Mouse (Mus musculus): Measurements from ENCODE around the gene Six6.

Gene Six6

DNA sequence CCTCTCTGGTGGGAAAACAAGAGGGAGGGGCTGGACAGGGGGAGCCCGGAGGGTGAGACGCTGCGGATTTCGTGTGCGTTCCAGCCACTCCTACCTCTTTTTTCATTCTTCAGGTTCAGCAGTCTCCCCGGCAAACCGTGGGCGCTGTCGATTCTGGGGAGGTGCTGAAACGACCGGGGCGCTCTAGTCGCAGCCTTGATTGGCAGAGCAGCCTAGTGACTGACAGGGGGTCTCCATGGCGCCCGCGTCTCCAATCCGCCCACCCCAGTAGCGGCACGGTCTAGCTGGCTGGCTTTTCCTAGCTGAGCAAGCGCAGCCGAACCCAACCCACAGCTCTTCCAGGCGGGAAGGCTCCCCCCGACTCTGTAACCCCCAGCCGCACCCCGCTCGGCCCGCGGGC, at the start of gene Six6:
Gene Six6 (plus strand): TSS at position 277 of the 400 bp plus-strand sequence.
- no peak for DNase-seq (ENCODE audit: low spot score in 2 of 2)

DNA sequence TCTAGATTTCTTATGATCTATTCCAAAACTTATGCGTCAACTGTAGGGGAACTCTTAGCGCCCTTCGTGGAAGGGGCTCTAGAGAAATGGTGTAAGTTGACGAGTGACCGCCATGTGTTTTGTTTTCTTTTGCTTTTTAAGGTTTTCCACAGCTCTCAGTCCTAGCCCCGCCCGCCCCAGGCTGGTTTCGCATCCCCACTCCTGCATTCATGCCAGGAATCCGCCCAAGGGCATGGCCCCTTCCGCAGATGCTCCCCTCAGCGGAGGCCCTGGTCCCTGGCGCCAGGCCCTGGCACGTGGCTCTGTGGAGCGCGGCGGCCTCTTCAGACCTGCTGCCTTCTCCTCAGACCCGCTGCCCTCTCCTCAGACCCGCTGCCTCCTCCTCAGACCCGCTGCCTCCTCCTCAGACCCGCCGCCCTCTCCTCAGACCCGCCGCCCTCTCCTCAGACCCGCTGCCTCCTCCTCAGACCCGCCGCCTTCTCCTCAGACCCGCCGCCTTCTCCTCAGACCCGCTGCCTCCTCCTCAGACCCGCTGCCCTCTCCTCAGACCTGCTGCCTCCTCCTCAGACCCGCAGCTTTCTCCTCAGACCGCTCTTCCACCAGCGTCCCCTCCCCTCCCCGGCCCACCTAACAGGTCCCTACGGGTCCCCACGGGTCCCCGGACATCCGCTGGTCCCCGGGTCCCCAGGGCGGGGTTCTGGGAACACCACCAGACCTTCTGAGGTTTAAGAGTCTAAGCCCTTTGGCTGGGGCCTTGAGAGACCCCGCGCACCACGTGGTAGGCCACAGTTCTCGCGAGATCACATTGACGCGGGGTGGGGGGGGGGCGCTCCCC, 22.3 kb upstream of the Six6 start:
- DNase-seq (ENCODE audit: low spot score in 2 of 2): no peak

DNA sequence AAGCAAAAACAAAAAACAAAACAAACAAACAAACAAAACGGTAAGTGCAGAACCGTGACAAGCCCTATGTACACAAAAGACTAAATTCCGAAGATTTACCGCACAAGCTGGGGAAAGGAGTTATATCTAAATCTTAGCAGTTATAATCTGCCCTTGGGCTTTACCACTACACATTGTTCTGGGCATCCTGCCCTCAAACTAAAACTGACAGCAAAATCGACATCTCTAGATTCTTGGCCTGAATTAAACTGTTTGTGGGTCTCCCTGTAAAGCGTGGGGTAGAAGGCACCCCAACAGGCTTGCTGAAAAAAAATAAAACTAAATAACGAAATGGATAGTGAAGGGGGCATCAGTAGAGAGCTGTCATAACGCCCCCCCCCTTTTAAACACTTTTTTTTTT, 2.9 kb upstream of the Six6 start:
- DNase-seq (ENCODE audit: low spot score in 2 of 2): no peak

DNA sequence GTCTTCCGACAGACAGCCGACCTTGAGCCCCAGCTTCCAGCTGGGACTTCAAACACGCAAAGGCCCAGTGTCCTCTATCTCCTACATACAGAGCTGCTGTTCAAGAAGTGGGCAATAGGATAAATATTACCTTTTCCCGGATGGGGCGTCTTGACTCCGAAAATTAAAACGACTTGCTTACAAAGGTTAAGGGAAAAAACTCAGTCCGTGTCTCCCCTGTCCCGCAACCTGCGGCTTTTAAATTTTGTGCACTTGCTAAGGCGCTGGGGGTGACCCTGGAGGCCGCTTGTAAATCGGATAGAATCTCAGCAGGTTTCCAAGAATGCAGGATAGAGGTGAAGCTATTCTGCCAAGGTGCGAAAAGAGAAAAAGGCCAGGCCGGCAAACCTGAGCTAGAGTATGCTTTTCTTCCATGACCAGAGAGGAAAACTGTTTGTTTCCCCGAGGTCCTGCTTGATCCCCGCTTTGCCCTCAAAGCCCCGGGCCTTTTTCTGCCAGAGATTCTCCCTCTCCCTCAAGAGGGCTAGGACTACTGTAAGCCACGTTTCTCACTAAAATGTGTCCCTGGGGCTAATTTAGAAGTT, 2.1 kb upstream of the Six6 start:
- DNase-seq (ENCODE audit: low spot score in 2 of 2): no peak

DNA sequence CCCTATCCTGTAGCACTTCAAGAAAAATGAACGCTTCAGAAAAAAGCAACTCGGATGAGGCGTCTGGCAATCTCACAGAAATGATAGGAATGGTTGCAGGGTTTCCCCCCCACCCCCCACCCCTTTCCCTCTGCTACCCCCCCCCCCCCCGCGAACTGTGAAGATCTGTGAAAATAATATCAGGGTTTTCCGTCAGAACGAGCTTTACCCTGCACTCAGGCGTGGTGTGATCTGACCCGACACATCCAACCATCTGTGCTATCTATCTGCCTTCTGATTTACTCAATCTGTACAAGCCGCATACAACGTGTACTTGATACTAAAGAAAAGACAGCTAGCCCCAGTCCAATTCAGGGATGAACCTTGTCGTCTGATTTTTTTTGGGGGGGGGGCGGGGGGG, 1.5 kb upstream of the Six6 start:
- no peak for DNase-seq (ENCODE audit: low spot score in 2 of 2)

DNA sequence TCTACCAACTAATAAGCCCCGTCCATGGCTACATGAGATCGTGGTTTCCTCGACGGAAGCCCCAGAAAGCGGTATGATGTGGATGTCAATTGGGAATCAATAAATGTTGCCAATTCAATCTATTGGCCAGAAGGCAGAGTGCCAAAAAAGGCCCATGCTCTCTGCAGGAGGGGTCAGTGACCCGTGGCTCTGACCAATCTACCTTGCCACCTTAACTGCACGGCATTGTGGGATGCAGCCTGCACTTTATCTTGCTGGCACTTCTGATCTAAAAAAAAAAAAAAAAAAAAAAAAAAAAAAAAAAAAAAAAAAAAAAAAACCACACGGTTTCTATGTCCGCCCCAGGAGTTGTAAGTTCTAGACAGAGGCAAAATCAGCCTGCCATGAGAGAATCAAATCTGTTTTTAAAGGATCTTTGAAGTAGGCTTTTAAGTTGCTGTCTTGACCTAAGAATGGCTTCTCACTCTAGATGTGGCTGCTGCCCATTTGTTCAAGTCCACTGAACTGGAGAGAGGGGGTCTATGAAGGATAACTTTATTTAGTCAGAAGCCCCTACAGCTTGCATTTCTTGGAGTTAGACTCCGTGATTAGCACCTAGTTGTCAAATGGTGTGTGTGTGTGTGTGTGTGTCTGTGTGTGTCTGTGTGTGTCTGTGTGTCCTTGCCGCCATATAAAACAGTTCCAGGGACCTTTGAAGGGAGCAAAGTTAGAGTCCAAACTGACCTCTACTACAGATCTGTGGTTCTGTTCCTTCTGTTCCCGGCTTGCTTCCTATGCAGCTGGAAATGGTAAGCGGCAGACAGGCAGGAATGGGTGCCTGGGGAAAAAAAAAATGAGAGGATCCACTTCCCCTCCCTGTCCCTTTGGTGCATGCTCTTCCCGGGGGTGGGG, 847 bp upstream of the Six6 start:
- DNase-seq (ENCODE audit: low spot score in 2 of 2): no peak

DNA sequence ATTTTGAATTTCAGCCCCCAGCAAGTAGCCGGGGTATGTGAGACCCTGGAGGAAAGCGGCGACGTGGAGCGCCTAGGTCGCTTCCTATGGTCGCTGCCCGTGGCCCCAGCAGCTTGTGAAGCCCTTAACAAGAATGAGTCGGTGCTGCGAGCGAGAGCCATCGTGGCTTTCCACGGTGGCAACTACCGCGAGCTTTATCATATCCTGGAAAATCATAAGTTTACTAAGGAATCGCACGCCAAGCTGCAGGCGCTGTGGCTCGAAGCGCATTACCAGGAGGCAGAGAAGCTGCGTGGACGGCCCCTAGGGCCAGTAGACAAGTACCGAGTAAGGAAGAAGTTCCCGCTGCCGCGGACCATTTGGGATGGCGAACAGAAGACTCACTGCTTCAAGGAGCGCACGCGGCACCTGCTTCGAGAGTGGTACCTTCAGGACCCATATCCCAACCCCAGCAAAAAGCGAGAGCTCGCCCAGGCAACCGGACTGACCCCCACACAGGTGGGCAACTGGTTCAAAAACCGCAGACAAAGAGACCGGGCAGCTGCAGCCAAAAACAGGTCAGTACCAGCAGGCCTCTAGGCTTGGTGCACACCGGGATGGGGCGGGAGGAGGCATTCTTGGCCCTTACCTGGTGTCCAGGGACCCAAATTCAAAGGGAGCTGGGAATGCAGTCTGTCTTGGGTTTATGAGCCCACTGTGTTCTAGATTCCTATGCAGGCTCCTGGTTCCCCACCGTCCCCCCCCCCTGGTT, 554 bp downstream of the Six6 start, which contains the start of gene 4930447C04Rik:
Gene 4930447C04Rik (minus strand): TSS at position 704 of the 751 bp plus-strand sequence.
- DNase-seq (ENCODE audit: low spot score in 2 of 2): no peak

DNA sequence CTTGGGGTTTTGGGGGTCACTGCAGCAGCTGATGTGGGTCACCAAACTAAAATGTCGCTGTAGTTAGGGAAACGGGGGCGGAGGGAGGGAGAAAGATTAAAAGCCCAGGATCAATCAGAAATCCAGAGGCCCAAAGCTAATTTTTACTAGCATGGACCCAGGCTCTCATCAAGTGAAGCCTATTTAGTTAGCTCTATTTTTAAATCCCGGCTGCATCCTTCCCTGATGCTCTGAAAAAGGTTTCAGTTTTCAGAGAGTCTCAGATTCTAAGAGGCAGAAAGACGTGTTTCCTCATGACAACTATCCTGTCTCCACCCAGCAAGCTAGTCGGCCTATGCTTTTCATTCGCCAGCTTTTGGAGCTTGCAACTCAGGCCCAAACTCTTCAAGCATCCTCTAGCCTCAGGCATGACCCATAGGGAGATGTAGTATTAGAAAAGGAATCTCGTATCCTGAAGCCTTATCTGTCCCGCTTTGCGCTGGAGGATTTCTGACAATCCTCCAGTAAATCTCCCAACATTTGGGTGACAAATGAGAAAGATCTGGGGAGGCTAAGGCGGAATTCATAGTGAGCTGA, 1.2 kb downstream of the Six6 start:
- no peak for DNase-seq (ENCODE audit: low spot score in 2 of 2)

DNA sequence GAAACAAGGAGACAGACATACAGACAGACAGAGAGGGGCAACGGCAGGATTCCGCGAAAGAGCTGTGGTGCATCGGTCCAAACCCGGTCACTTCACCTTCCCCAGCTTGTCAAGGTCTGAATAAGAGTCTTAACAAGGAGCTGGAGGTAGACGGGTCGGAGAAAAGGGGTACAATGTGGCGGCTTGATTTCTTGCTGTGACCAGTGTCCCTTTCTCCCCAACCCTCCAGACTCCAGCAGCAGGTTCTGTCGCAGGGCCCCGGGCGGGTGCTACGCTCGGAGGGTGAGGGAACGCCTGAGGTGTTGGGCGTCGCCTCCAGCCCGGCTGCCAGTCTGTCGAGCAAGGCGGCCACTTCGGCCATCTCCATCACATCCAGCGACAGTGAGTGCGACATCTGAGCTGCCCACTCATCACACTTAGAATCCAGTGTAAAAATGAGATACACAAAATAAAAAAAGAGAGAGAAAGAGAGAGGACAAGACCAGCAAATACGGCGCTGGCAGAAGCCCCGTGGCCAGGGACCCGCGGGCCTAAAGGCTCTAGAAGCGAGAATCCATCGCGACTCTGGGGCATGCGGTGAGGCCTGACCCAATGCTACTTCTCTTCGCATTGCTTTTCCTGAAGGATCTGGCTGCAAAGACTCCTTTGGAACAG, 1.8 kb downstream of the Six6 start:
- DNase-seq (ENCODE audit: low spot score in 2 of 2): no peak

DNA sequence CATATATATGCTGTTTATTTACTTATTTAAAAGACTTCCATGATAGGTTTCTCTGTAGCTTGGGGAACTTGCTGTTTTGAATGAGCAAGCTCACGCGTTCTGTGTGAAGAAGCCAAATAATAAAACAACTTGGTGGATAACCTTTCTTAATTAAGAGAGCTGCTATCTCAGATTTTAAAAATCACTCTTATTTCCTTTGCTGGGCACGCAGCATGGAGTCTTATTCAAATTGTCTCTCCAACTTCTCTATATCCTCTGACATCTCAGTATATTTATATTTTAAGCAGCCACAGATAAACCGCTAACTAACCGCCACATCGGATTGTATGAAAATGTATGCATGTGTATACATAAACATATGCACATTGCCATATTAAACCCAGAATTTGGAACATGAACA, 2.5 kb downstream of the Six6 start:
- DNase-seq (ENCODE audit: low spot score in 2 of 2): no peak

DNA sequence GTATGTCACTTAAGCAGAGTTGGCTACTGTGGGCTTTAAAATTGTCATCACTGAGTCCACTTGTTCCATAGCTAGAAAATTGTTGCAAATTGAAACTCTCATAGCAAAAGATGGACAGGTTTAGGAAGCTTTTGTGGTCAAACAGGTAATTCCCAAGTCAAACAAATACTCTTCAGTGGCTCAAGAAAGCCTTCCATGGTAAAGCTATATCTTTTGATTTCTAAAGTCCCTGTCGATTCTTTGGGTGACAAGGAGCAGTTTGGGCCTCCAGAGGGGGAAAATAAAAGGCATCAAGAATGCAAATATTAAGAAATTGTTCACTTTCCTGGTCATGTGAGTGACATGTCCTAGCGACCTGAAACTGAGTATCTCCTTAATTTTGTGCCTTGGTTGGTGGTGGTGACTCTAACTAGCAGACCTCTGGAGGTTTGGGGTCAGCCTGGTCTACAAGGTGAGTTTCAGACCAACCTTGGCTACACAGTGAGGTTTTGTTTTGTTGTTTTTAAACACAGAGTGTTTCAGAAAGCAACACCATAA, 4.0 kb downstream of the Six6 start:
- no peak for DNase-seq (ENCODE audit: low spot score in 2 of 2)

DNA sequence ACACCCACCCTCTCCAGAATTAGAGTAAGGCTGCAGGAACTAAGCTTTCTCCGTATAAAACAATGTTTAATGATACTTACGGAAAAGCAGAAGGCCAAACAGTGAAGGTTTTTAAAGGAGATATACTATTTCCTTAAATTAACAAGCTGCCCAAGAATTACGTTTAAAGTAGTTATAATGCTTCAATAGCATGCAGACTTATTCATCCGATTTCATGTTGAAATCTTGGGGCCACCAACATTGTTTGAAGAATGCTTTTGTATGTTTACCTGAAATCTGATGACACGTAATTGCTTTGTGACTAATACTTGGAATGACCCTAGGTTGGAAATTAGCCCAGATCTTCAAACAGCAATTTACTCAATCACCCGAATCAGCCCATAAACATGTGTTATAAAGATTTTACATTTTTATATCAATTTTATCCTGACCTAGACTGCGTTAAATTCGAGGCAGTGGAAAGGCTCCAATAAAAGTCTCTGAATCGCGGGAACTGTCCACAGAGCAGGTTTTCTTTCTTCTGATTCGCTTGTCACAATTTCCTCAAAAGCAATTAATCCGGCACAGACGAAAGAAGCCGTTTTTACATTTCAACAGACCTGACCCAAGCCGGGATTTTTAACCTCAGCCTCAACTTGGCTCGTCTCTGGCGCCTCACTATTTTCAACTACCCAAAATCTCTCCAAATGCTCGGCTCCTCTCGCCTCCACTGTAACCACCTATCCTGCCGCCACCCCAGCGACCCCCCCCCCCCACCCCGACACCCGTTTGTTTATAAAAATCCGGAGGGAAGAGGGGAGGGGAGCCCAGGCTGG, 4.9 kb downstream of the Six6 start:
- DNase-seq (ENCODE audit: low spot score in 2 of 2): no peak

DNA sequence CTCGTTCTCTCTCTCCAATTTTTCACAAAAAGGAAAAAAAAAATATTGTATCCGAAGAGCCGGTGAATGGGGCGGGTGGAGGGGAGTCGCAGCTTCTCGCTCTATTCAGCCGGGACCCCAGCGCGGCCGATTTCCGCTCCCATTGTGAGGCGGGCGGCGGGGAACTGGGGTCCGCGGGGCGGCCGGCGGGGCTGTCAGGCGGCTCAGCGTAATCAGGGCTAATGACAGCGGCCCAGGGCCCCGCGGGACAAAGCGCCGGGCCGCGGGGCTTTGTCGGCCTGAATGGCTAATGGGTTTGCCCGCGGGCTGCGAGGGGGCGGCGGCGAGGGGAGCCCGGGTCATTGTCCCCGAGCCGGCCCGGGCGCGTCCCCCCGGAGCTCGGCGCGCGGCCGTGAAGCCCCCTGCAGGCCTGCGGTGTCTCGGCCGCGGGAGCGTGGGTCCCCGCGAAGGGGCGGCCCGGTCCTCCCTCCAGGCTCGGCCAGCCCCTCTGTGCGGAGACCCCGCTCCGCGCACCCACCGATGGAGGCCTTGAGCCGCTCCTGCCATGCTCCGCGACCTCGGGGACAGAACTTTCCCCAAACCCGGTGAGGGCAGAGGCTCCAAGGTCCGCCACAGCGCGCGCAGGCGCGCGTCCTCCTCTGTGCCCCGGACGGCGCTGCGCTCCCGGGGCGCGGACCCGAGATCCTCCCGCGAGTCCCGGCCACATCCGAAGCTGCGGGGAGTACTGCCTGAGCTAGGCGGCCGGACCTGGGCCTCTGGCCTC, 5.8 kb downstream of the Six6 start:
- DNase-seq (ENCODE audit: low spot score in 2 of 2): no peak

DNA sequence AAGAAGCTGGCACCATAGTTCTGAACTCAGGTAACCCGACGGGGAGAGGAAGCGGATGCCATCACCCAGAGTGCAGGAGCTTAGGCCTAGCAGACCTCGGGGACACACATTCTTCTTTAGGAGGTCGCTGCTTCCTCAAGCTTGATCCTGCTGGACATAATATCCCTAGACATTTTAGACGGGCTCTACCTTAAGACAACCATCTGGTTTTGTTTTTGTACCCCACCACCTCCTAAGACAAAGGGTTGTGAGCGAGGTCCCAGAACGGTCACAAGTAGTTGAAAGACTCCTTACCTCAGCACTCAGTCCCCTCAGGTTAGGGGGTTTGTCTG, 6.3 kb downstream of the Six6 start:
- DNase-seq (ENCODE audit: low spot score in 2 of 2): no peak

DNA sequence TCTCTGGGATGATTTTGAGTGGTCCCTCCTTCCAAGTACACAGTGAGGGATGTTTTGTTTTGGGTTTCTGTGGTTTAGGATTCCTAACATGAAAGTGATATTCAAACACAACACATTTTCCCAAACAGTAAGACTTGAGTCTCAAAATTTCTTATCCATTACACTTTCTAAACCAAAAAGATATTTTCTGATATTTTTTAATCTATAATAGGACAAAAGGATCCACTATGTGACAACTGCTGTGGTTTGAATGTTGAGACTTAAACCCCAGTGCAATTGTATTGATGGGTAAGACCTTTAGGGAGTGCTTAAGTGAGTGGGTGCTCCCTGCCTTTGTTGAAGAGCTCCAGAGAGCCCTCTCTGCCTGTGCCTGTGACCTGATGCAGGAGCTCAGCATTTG, 7.1 kb downstream of the Six6 start:
- DNase-seq (ENCODE audit: low spot score in 2 of 2): no peak

DNA sequence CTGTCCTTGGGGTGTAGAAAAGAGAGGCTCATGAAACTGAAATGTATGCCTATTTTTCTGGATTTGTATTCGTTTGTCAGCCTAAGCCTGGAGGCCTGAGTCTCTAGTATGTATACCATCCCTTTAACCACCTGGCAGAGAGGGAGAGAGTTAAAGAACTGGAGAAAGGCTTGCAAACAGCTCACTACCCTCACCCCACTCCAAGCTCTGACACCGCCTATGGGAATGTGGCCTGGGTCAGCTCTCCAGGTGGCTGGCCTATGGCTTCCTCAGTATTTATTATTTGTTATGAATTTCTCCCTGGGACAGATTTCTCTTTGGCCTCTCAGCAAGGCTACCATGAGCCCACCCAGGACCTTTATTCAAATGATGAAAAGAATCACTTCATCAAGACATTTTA, 7.6 kb downstream of the Six6 start:
- no peak for DNase-seq (ENCODE audit: low spot score in 2 of 2)

DNA sequence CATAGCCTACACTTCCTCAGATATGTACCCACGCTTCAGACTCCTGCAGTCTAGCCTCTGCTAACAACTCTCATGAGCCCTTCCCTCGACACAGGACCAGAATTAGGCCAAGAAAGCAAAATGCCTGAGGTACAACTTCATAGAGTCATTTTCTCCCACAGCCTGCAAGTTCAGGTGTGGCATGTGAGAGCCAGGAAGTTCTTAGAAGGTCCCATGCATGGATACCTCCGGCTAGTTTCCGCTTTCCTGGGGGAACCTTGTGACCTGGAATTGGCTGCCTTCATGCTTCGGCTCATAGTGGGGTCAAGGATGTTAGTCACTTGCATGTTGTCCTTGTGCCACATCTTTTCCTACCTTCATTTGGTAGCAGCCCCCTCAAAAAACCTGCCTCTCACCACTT, 13.4 kb downstream of the Six6 start:
- DNase-seq (ENCODE audit: low spot score in 2 of 2): no peak

DNA sequence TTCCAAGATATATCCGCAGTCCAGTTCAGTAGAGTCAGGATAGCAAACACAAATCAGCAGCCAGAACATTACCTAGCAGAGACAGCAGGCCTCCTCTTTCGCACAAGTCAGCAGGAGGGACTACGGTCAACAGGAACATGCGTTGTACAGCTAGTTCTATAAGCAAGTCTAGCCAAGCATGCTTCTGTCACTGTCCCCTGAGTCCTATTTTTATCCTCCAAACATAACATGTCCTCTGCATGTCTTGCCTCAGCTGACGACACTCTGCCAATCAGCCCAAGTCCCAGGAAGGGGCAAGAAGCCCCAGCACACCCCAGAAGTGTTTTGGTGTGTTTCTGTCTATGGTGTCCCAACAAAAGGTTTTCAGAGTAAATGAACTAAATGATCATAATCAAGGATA, 14.2 kb downstream of the Six6 start:
- no peak for DNase-seq (ENCODE audit: low spot score in 2 of 2)

DNA sequence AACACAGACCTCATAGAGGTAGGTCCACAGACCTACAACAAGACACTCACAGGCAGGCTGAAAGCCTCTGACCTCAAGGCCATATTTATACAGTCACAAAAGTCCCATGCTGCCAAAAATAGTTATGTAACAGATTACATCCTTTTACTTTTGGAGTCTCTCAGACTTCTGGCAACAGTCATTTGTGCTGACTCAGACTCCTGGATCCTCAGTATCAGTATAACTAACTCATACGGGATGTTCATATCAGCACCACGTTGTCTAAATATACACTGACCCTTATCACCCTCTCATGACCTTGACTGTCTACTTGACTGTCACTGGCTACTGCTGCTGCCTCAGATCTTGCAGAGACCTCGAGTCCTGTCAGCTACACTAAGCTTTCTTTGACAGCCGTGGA, 15.2 kb downstream of the Six6 start:
- no peak for DNase-seq (ENCODE audit: low spot score in 2 of 2)
